Mouse (Mus musculus): ENCODE measurements around the gene Dclre1c. TPM values are rescaled to one million over a fixed set of nuclear protein-coding genes. Genes with fewer than 3 reads are reported as not detected.
"Not testable (repeated sequence)": the region's sequence is repeated elsewhere in the genome, so short reads cannot be mapped to it uniquely, and the experiment has no call there.

Dclre1c gene
- polyA plus RNA-seq (2014; fragmentation: Nextera tagmentation; extraction: Ambion mirVana), result 8.6 and 11.0 TPM in 2 replicates

DNA sequence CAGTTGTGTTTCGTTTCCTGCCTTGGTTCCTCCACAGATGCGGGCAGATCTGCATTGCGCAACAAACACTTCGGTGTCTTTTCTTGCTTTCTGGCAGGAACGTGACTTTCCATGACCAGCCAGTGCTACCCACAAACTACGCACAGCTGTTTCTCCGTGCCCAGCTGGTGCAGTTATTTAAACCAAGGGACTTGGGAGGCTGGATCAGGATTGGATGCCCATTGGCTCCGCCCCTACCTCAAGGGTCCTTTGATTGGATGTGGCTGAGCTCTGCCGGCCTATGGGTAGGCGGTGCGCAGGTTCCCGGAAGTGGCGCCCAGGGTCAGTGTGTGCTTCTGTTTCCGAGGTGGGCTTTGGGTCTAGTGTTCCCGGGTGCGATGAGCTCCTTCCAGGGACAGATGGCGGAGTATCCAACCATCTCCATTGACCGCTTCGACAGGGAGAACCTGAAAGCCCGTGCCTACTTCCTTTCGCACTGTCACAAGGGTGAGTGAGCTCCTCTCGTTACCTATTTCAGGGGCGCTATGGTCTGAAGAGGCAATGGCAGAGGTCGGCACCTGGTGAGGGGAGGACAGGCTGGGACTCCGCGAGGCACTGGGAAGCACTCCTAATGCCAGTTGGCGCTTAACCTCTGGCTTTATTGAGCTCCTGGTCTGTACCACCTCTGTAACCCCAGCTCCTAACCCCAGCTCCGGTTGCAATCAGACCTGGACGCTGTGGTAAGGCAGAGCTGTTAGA, at the start of gene Dclre1c:
Gene Dclre1c, plus strand, starts transcription at position 291 of the 738 bp plus-strand sequence.
- Histone ChIP-seq H3K4me3 (ENCODE audit: low read depth, low read length) (peak within 1 kb of the TSS; percentile 73), H3K27ac (ENCODE audit: low read depth, low read length) (no peak within 1 kb of the TSS), H3K27me3 (ENCODE audit: control insufficient read depth, insufficient read depth, low read length) (no peaks in the 10 kb centered on the region), H3K9me3 (ENCODE audit: control insufficient read depth, low read length) (no peaks in the 10 kb centered on the region), H3K4me1 (replicated peaks; ENCODE audit: control insufficient read depth, insufficient read depth, low read length) (peaks cover 7% of the 10 kb centered on the region; the same call in 1 of the 2 replicates), H3K9ac (ENCODE audit: low read depth, low read length) (peak within 1 kb of the TSS; percentile 61), H3K4me2 (replicated peaks; ENCODE audit: low read depth, low read length) (peak within 1 kb of the TSS; percentile 85), H3K36me3 (ENCODE audit: control insufficient read depth, insufficient read depth, low read length) (no peaks in the 10 kb centered on the region)
- DNase-seq (ENCODE audit: low spot score) (peak; percentile 90), ATAC-seq (ENCODE audit: low FRiP score) (peak; percentile 98)
- WGBS, result 1% methylated on average over 29 of the region's 29 CpGs

- Histone ChIP-seq H3K4me1 (replicated peaks; ENCODE audit: control insufficient read depth, insufficient read depth, low read length) (no peaks in the 10 kb centered on the region), H3K9me3 (ENCODE audit: control insufficient read depth, low read length) (no peaks in the 10 kb centered on the region), H3K4me3 (ENCODE audit: low read depth, low read length) (no peak overlapping the region), H3K9ac (ENCODE audit: low read depth, low read length) (no peak overlapping the region), H3K4me2 (replicated peaks; ENCODE audit: low read depth, low read length) (no peak overlapping the region), H3K36me3 (ENCODE audit: control insufficient read depth, insufficient read depth, low read length) (no peaks in the 10 kb centered on the region), H3K27ac (ENCODE audit: low read depth, low read length) (no peak overlapping the region), H3K27me3 (ENCODE audit: control insufficient read depth, insufficient read depth, low read length) (no peaks in the 10 kb centered on the region)
- DNase-seq (ENCODE audit: low spot score), result no peak
- 88% methylated on average over 6 of the region's 6 CpGs for WGBS
- ATAC-seq (ENCODE audit: low FRiP score), result no peak
Measured at GRCm38 (mm10) chr2:3387105-3387860, 36.6 kb upstream of the Dclre1c start.

GRCm38 (mm10) chr2:3391945-3392344, 32.0 kb upstream of the Dclre1c start:
- DNase-seq (ENCODE audit: low spot score) (no peak), ATAC-seq (ENCODE audit: low FRiP score) (no peak)

GRCm38 (mm10) chr2:3397110-3397509, 26.8 kb upstream of the Dclre1c start, which contains the start of gene Olah:
Gene Olah, minus strand, starts transcription at chr2:3397210.
- ATAC-seq (ENCODE audit: low FRiP score); H3K9ac ChIP-seq (ENCODE audit: low read depth, low read length); H3K27ac ChIP-seq (ENCODE audit: low read depth, low read length); H3K4me3 ChIP-seq (ENCODE audit: low read depth, low read length); DNase-seq (ENCODE audit: low spot score); H3K27me3 ChIP-seq (ENCODE audit: control insufficient read depth, insufficient read depth, low read length); H3K4me2 ChIP-seq (replicated peaks; ENCODE audit: low read depth, low read length); H3K9me3 ChIP-seq (ENCODE audit: control insufficient read depth, low read length); H3K36me3 ChIP-seq (ENCODE audit: control insufficient read depth, insufficient read depth, low read length); H3K4me1 ChIP-seq (replicated peaks; ENCODE audit: control insufficient read depth, insufficient read depth, low read length): not testable (repeated sequence)
- 73% methylated on average over 10 of the region's 10 CpGs for WGBS

More at GRCm38 (mm10) chr2:3391945-3392344, 32.0 kb upstream of the Dclre1c start:
- Histone ChIP-seq H3K4me2 (replicated peaks; ENCODE audit: low read depth, low read length) (no peak overlapping the region), H3K9me3 (ENCODE audit: control insufficient read depth, low read length) (no peaks in the 10 kb centered on the region), H3K36me3 (ENCODE audit: control insufficient read depth, insufficient read depth, low read length) (no peaks in the 10 kb centered on the region), H3K9ac (ENCODE audit: low read depth, low read length) (no peak overlapping the region), H3K4me3 (ENCODE audit: low read depth, low read length) (no peak overlapping the region), H3K27ac (ENCODE audit: low read depth, low read length) (no peak overlapping the region), H3K4me1 (replicated peaks; ENCODE audit: control insufficient read depth, insufficient read depth, low read length) (no peaks in the 10 kb centered on the region), H3K27me3 (ENCODE audit: control insufficient read depth, insufficient read depth, low read length) (no peaks in the 10 kb centered on the region)
- WGBS, result 82% methylated on average over 2 of the region's 2 CpGs

GRCm38 (mm10) chr2:3405981-3406380, 17.9 kb upstream of the Dclre1c start:
- Histone ChIP-seq H3K9me3 (ENCODE audit: control insufficient read depth, low read length) (no peaks in the 10 kb centered on the region), H3K4me2 (replicated peaks; ENCODE audit: low read depth, low read length) (no peak overlapping the region), H3K36me3 (ENCODE audit: control insufficient read depth, insufficient read depth, low read length) (no peaks in the 10 kb centered on the region), H3K27me3 (ENCODE audit: control insufficient read depth, insufficient read depth, low read length) (no peaks in the 10 kb centered on the region), H3K27ac (ENCODE audit: low read depth, low read length) (no peak overlapping the region), H3K9ac (ENCODE audit: low read depth, low read length) (no peak overlapping the region), H3K4me3 (ENCODE audit: low read depth, low read length) (no peak overlapping the region), H3K4me1 (replicated peaks; ENCODE audit: control insufficient read depth, insufficient read depth, low read length) (no peaks in the 10 kb centered on the region)
- no peak for ATAC-seq (ENCODE audit: low FRiP score)
- no peak for DNase-seq (ENCODE audit: low spot score)
- 88% methylated on average over 4 of the region's 4 CpGs for WGBS

DNA sequence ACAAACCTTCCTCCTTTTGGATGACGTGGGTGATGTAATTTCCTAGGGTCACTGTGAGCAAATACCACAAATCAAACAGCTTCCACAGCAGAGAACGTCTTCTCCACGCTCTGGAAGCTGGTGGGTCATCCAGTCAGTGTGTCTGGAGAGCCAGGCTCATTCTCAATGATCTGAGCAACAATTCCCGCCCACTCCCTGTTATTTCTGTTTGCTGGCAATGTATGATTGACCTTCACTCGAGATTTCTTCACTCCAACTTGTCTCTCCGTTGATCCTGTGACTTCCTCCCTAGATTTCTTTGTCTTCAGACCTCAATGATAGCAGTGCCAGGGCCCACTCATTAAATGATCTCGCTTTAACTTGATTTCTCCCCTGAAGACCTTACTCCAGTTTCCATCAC, 16.2 kb upstream of the Dclre1c start:
- Histone ChIP-seq H3K36me3 (ENCODE audit: control insufficient read depth, insufficient read depth, low read length) (no peaks in the 10 kb centered on the region), H3K9ac (ENCODE audit: low read depth, low read length) (no peak overlapping the region), H3K27ac (ENCODE audit: low read depth, low read length) (no peak overlapping the region), H3K4me1 (replicated peaks; ENCODE audit: control insufficient read depth, insufficient read depth, low read length) (no peaks in the 10 kb centered on the region), H3K4me3 (ENCODE audit: low read depth, low read length) (no peak overlapping the region), H3K27me3 (ENCODE audit: control insufficient read depth, insufficient read depth, low read length) (no peaks in the 10 kb centered on the region), H3K4me2 (replicated peaks; ENCODE audit: low read depth, low read length) (no peak overlapping the region), H3K9me3 (ENCODE audit: control insufficient read depth, low read length) (no peaks in the 10 kb centered on the region)
- ATAC-seq (ENCODE audit: low FRiP score), result no peak
- no peak for DNase-seq (ENCODE audit: low spot score)
- 80% methylated on average over 7 of the region's 7 CpGs for WGBS

DNA sequence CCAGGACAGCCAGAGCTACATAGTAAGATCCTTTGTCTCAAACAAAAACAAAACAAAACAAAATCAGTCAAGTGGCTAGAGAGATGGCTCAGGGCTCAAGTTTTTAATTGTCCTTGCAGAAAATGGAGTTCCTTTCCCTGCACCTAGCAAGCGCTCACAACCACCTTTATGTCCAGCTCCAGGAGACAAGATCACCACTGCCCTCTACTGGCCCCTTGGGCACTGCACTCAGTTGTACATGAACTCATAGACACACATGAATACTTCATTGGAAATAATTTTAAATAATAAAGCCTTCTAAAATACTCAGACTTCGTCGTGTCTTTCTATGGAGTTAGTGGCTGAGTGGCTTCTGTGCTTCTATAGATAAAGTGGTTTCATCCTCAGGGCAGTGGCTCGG, 9.7 kb upstream of the Dclre1c start:
- H3K4me3 ChIP-seq (ENCODE audit: low read depth, low read length), result no peak overlapping the region
- DNase-seq (ENCODE audit: low spot score), result peak; percentile 78
- H3K27ac ChIP-seq (ENCODE audit: low read depth, low read length), result no peak overlapping the region
- no peaks in the 10 kb centered on the region for H3K36me3 ChIP-seq (ENCODE audit: control insufficient read depth, insufficient read depth, low read length)
- H3K27me3 ChIP-seq (ENCODE audit: control insufficient read depth, insufficient read depth, low read length), result 0 out of 2 replicates have a peak, but pooled peaks cover 5% of the 10 kb centered on the region
- no peaks in the 10 kb centered on the region for H3K9me3 ChIP-seq (ENCODE audit: control insufficient read depth, low read length)
- H3K4me1 ChIP-seq (replicated peaks; ENCODE audit: control insufficient read depth, insufficient read depth, low read length), result no peaks in the 10 kb centered on the region
- WGBS, result 33% methylated on average over 4 of the region's 4 CpGs
- no peak overlapping the region for H3K9ac ChIP-seq (ENCODE audit: low read depth, low read length)
- no peak for ATAC-seq (ENCODE audit: low FRiP score)
- H3K4me2 ChIP-seq (replicated peaks; ENCODE audit: low read depth, low read length), result no peak overlapping the region

DNA sequence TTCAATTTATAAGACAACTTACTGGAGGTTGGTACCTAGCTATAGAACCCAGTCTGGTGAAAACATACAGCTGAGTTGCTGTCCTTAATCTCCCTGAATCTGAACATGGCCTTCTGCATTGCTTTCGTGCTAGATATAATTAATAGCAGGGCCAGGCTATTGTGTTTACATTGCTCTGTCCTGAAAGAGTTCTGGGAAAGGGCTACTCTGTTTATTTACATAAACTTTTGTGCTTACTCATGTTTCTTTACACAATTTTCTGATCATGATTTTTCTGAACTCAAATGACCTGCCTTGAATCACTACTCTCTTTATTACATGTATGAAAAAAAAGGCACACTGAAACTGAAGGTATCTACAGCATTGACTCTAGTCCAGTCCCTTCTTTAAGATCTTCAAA, 8.3 kb upstream of the Dclre1c start:
- WGBS, result 61% methylated on average over 1 of the region's 1 CpGs
- ATAC-seq (ENCODE audit: low FRiP score), result no peak
- Histone ChIP-seq H3K9me3 (ENCODE audit: control insufficient read depth, low read length) (no peaks in the 10 kb centered on the region), H3K27me3 (ENCODE audit: control insufficient read depth, insufficient read depth, low read length) (0 out of 2 replicates have a peak, but pooled peaks cover 5% of the 10 kb centered on the region), H3K4me3 (ENCODE audit: low read depth, low read length) (no peak overlapping the region), H3K4me1 (replicated peaks; ENCODE audit: control insufficient read depth, insufficient read depth, low read length) (peaks cover 7% of the 10 kb centered on the region; the same call in 1 of the 2 replicates), H3K4me2 (replicated peaks; ENCODE audit: low read depth, low read length) (no peak overlapping the region), H3K27ac (ENCODE audit: low read depth, low read length) (no peak overlapping the region), H3K9ac (ENCODE audit: low read depth, low read length) (no peak overlapping the region), H3K36me3 (ENCODE audit: control insufficient read depth, insufficient read depth, low read length) (no peaks in the 10 kb centered on the region)
- DNase-seq (ENCODE audit: low spot score), result no peak
